Mouse (Mus musculus): Measurements from ENCODE around the gene Fat3. TPM values are rescaled to one million over a fixed set of nuclear protein-coding genes. Genes with fewer than 3 reads are reported as not detected.

Fat3 gene
- polyA plus RNA-seq, 1 experiment from 2014 or later = 2.3 TPM

DNA sequence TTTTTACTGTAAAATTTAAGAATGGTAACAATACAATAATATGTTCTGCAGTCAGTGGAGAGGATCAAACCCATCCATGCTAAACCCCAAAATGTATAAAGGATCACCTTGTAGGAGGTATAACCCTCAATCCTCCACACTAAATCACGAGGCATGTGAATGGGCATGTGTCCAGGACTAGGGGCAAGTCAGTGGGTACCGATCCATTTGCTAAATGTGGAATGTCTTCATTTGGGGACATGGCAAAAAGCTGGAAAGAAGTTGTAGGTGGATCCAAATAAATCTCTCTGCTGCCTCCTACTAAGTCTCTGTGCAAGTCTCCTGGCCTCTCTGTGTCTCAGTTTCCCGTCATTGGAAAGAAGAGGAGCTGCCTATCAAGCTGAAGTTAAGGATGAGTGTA is 39.6 kb downstream of the Fat3 start:
- no peak overlapping the region for H3K4me3 ChIP-seq (ENCODE audit: low read depth, low read length)
- H3K4me1 ChIP-seq (ENCODE audit: control insufficient read depth, insufficient read depth, low read length) = no peaks in the 10 kb centered on the region
- no peaks in the 10 kb centered on the region for H3K9me3 ChIP-seq (replicated peaks; ENCODE audit: control insufficient read depth, low read length)
- H3K36me3 ChIP-seq (ENCODE audit: control insufficient read depth, insufficient read depth, low read length) = no peaks in the 10 kb centered on the region
- no peak overlapping the region for H3K9ac ChIP-seq (ENCODE audit: low read depth, low read length)
- H3K27ac ChIP-seq (ENCODE audit: low read depth, low read length) = no peak overlapping the region
- ATAC-seq (replicated peaks; ENCODE audit: insufficient number of reproducible peaks, low FRiP score, low TSS enrichment) = no peak
- H3K4me2 ChIP-seq = no peak overlapping the region
- WGBS (ENCODE audit: insufficient replicate concordance) = 73% methylated on average over 3 of the region's 3 CpGs
- no peaks in the 10 kb centered on the region for H3K27me3 ChIP-seq (ENCODE audit: control insufficient read depth, insufficient read depth, low read length)

DNA sequence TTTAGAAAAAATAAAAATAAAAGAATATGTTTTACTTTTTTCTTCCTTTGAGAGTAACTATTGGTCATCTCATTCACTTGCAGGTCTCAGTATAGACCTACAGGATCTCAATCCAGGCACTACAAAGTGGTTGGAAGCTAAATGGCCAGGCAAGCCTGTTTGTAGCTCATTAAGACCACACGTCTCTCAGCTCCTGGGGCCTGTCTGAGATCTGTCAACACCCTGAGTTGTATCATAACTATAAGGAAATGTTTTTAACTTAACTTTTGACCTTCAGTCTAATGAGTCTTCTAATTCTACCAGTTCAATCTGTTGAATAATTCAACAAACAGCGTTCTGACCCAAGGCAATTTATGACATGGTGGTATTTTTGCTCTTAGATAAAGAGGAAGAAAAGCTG is 40.5 kb downstream of the Fat3 start:
- ATAC-seq (replicated peaks; ENCODE audit: insufficient number of reproducible peaks, low FRiP score, low TSS enrichment) = no peak

DNA sequence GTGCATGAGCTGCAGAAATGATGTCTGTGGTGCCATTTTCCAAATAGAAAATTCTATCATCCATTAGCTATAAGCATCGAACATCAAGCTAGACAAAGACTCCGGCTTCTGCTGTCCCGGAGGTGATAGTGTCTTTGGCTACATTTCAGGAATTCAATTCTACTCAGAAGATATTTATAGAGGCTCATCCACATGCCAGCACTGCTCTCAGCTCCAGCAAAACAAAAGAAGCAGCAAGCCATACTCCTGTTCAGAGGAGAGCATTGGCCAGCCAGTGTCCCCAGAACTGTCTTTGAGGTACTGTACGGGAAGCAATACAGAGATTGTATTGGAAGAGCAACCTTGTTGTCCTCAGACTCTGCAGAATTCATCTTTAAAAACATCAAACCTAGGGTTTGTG is 59.2 kb downstream of the Fat3 start:
- ATAC-seq (replicated peaks; ENCODE audit: insufficient number of reproducible peaks, low FRiP score, low TSS enrichment) = 0 out of 2 replicates have a peak, but pooled peaks have one; percentile 46
- Histone ChIP-seq H3K27me3 (ENCODE audit: control insufficient read depth, insufficient read depth, low read length) (no peaks in the 10 kb centered on the region), H3K36me3 (ENCODE audit: control insufficient read depth, insufficient read depth, low read length) (no peaks in the 10 kb centered on the region), H3K4me2 (no peak overlapping the region), H3K9ac (ENCODE audit: low read depth, low read length) (no peak overlapping the region), H3K4me1 (ENCODE audit: control insufficient read depth, insufficient read depth, low read length) (no peaks in the 10 kb centered on the region), H3K9me3 (replicated peaks; ENCODE audit: control insufficient read depth, low read length) (no peaks in the 10 kb centered on the region), H3K4me3 (ENCODE audit: low read depth, low read length) (no peak overlapping the region), H3K27ac (ENCODE audit: low read depth, low read length) (no peak overlapping the region)
- 55% methylated on average over 4 of the region's 4 CpGs for WGBS (ENCODE audit: insufficient replicate concordance)

More for the DNA sequence above, 40.5 kb downstream of the Fat3 start:
- Histone ChIP-seq H3K27ac (ENCODE audit: low read depth, low read length) (no peak overlapping the region), H3K27me3 (ENCODE audit: control insufficient read depth, insufficient read depth, low read length) (no peaks in the 10 kb centered on the region), H3K9me3 (replicated peaks; ENCODE audit: control insufficient read depth, low read length) (no peaks in the 10 kb centered on the region), H3K4me3 (ENCODE audit: low read depth, low read length) (no peak overlapping the region), H3K4me1 (ENCODE audit: control insufficient read depth, insufficient read depth, low read length) (no peaks in the 10 kb centered on the region), H3K4me2 (no peak overlapping the region), H3K9ac (ENCODE audit: low read depth, low read length) (no peak overlapping the region), H3K36me3 (ENCODE audit: control insufficient read depth, insufficient read depth, low read length) (no peaks in the 10 kb centered on the region)
- 33% methylated on average over 2 of the region's 2 CpGs for WGBS (ENCODE audit: insufficient replicate concordance)

DNA sequence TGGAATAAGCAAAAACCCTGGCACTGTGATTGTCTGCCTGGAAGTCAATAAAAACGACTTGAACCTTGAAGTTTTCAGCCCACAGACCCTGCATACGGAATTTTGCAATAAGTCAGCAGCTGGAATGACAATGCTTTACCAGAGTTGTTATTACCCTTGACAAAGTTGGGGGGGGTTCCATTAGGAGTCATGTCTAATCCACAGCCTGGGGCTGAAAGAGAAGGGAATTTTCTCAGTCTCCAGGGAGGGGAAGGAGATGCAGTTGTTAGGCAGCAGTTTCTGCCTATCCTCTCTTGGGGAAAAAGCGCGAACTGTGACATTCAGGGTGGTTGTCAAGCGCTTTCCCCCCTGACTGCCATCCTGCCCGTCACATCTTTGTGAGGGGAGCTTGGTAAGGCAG is 60.4 kb downstream of the Fat3 start:
- Histone ChIP-seq H3K27ac (ENCODE audit: low read depth, low read length) (no peak overlapping the region), H3K27me3 (ENCODE audit: control insufficient read depth, insufficient read depth, low read length) (no peaks in the 10 kb centered on the region), H3K9ac (ENCODE audit: low read depth, low read length) (no peak overlapping the region), H3K9me3 (replicated peaks; ENCODE audit: control insufficient read depth, low read length) (no peaks in the 10 kb centered on the region), H3K4me1 (ENCODE audit: control insufficient read depth, insufficient read depth, low read length) (no peaks in the 10 kb centered on the region), H3K4me3 (ENCODE audit: low read depth, low read length) (no peak overlapping the region), H3K4me2 (no peak overlapping the region), H3K36me3 (ENCODE audit: control insufficient read depth, insufficient read depth, low read length) (no peaks in the 10 kb centered on the region)
- WGBS (ENCODE audit: insufficient replicate concordance) = 76% methylated on average over 6 of the region's 6 CpGs
- ATAC-seq (replicated peaks; ENCODE audit: insufficient number of reproducible peaks, low FRiP score, low TSS enrichment) = no peak

DNA sequence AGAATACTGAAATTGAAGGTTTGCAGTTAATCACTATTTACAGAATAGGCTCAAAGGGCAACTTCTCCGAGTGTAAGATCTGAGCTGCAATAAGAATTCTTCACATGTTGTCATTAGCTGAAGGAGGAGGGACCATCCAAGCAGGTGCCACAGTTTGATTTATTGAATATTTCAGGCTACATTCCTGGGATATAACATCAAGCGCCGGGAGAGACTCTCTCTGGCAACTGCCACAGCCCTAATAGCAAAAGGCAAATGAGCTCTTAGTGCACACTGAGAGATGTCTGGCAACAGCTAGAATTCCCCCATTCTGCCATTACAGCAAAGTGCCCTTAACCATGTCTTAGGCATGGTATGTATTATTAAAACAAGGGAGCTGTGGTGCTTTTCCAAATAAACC is 61.1 kb downstream of the Fat3 start:
- no peak for ATAC-seq (replicated peaks; ENCODE audit: insufficient number of reproducible peaks, low FRiP score, low TSS enrichment)
- Histone ChIP-seq H3K9ac (ENCODE audit: low read depth, low read length) (no peak overlapping the region), H3K36me3 (ENCODE audit: control insufficient read depth, insufficient read depth, low read length) (no peaks in the 10 kb centered on the region), H3K4me1 (ENCODE audit: control insufficient read depth, insufficient read depth, low read length) (no peaks in the 10 kb centered on the region), H3K27ac (ENCODE audit: low read depth, low read length) (no peak overlapping the region), H3K4me3 (ENCODE audit: low read depth, low read length) (no peak overlapping the region), H3K9me3 (replicated peaks; ENCODE audit: control insufficient read depth, low read length) (no peaks in the 10 kb centered on the region), H3K27me3 (ENCODE audit: control insufficient read depth, insufficient read depth, low read length) (no peaks in the 10 kb centered on the region), H3K4me2 (no peak overlapping the region)
- WGBS (ENCODE audit: insufficient replicate concordance) = 48% methylated on average over 3 of the region's 3 CpGs

DNA sequence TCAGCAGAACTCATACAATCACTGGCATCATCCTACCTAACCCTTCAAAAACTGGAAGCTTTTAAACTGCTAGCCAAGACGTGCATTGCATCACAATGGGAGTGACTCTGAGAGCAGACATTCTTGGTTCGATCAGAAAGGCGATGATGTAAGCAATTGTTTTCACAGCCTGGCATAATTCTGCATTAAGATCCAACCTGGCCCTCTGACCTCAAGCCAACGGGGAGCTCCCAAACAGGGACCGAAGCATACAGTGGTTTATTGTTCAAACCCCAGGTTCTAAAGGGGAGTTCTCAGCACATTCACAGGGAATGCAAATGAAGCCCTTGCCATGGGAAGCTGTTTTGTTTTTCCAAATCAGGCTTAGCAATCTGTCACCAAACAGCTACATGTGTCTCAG is 63.3 kb downstream of the Fat3 start:
- H3K9me3 ChIP-seq (replicated peaks; ENCODE audit: control insufficient read depth, low read length) = no peaks in the 10 kb centered on the region
- H3K27ac ChIP-seq (ENCODE audit: low read depth, low read length) = no peak overlapping the region
- no peaks in the 10 kb centered on the region for H3K36me3 ChIP-seq (ENCODE audit: control insufficient read depth, insufficient read depth, low read length)
- no peak overlapping the region for H3K9ac ChIP-seq (ENCODE audit: low read depth, low read length)
- H3K4me3 ChIP-seq (ENCODE audit: low read depth, low read length) = no peak overlapping the region
- H3K4me2 ChIP-seq = no peak overlapping the region
- no peaks in the 10 kb centered on the region for H3K27me3 ChIP-seq (ENCODE audit: control insufficient read depth, insufficient read depth, low read length)
- WGBS (ENCODE audit: insufficient replicate concordance) = 47% methylated on average over 5 of the region's 5 CpGs
- no peaks in the 10 kb centered on the region for H3K4me1 ChIP-seq (ENCODE audit: control insufficient read depth, insufficient read depth, low read length)
- no peak for ATAC-seq (replicated peaks; ENCODE audit: insufficient number of reproducible peaks, low FRiP score, low TSS enrichment)

- Histone ChIP-seq H3K4me2 (no peak overlapping the region), H3K36me3 (ENCODE audit: control insufficient read depth, insufficient read depth, low read length) (no peaks in the 10 kb centered on the region), H3K27ac (ENCODE audit: low read depth, low read length) (no peak overlapping the region), H3K9me3 (replicated peaks; ENCODE audit: control insufficient read depth, low read length) (no peaks in the 10 kb centered on the region), H3K4me3 (ENCODE audit: low read depth, low read length) (no peak overlapping the region), H3K4me1 (ENCODE audit: control insufficient read depth, insufficient read depth, low read length) (no peaks in the 10 kb centered on the region), H3K9ac (ENCODE audit: low read depth, low read length) (no peak overlapping the region), H3K27me3 (ENCODE audit: control insufficient read depth, insufficient read depth, low read length) (no peaks in the 10 kb centered on the region)
- WGBS (ENCODE audit: insufficient replicate concordance) = 70% methylated on average over 5 of the region's 5 CpGs
- ATAC-seq (replicated peaks; ENCODE audit: insufficient number of reproducible peaks, low FRiP score, low TSS enrichment) = no peak
These were observed 72.5 kb downstream of the Fat3 start for GRCm38 (mm10) chr9:16428589-16428988.

- no peak overlapping the region for H3K27ac ChIP-seq (ENCODE audit: low read depth, low read length)
- no peaks in the 10 kb centered on the region for H3K27me3 ChIP-seq (ENCODE audit: control insufficient read depth, insufficient read depth, low read length)
- no peak overlapping the region for H3K9ac ChIP-seq (ENCODE audit: low read depth, low read length)
- H3K9me3 ChIP-seq (replicated peaks; ENCODE audit: control insufficient read depth, low read length) = no peaks in the 10 kb centered on the region
- H3K4me1 ChIP-seq (ENCODE audit: control insufficient read depth, insufficient read depth, low read length) = no peaks in the 10 kb centered on the region
- no peak overlapping the region for H3K4me2 ChIP-seq
- WGBS (ENCODE audit: insufficient replicate concordance) = 80% methylated on average over 2 of the region's 2 CpGs
- H3K4me3 ChIP-seq (ENCODE audit: low read depth, low read length) = no peak overlapping the region
- H3K36me3 ChIP-seq (ENCODE audit: control insufficient read depth, insufficient read depth, low read length) = no peaks in the 10 kb centered on the region
- no peak for ATAC-seq (replicated peaks; ENCODE audit: insufficient number of reproducible peaks, low FRiP score, low TSS enrichment)
These were observed 78.4 kb downstream of the Fat3 start for GRCm38 (mm10) chr9:16422707-16423106.

DNA sequence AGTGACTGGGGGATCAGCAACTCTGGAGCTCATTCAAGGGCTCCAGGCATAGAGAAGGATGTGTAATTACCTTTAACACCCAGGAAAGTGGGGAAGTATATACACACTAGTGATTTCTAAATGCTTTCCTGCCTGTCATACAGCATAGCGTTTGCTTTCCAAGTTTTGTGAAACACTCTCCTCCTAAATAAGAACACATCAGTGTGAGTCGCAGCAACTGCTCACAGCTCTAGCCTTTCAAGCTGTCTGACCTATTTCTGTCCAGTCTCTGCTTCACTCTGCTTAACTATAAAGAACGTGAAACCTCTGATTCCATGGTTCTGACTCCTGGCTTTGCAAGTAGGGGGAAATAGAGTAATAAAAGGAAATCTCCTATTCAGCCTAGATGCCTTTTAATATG is 98.3 kb downstream of the Fat3 start:
- H3K4me3 ChIP-seq (ENCODE audit: low read depth, low read length) = no peak overlapping the region
- H3K4me2 ChIP-seq = no peak overlapping the region
- H3K27ac ChIP-seq (ENCODE audit: low read depth, low read length) = no peak overlapping the region
- no peaks in the 10 kb centered on the region for H3K9me3 ChIP-seq (replicated peaks; ENCODE audit: control insufficient read depth, low read length)
- H3K9ac ChIP-seq (ENCODE audit: low read depth, low read length) = no peak overlapping the region
- H3K27me3 ChIP-seq (ENCODE audit: control insufficient read depth, insufficient read depth, low read length) = 0 out of 2 replicates have a peak, but pooled peaks cover 7% of the 10 kb centered on the region
- no peak for ATAC-seq (replicated peaks; ENCODE audit: insufficient number of reproducible peaks, low FRiP score, low TSS enrichment)
- H3K4me1 ChIP-seq (ENCODE audit: control insufficient read depth, insufficient read depth, low read length) = no peaks in the 10 kb centered on the region
- H3K36me3 ChIP-seq (ENCODE audit: control insufficient read depth, insufficient read depth, low read length) = no peaks in the 10 kb centered on the region
- 65% methylated on average over 3 of the region's 3 CpGs for WGBS (ENCODE audit: insufficient replicate concordance)
